Mouse (Mus musculus) yolk sac, embryonic 10.5 days (tissue): ENCODE results near the gene Tuba1b.

Experiments
- DNase-seq: peaks from one replicate; pipeline ENCODE4 v3.0.0-alpha.2; 2017; ENCODE audit warnings: low spot score

The Tuba1b gene

DNA sequence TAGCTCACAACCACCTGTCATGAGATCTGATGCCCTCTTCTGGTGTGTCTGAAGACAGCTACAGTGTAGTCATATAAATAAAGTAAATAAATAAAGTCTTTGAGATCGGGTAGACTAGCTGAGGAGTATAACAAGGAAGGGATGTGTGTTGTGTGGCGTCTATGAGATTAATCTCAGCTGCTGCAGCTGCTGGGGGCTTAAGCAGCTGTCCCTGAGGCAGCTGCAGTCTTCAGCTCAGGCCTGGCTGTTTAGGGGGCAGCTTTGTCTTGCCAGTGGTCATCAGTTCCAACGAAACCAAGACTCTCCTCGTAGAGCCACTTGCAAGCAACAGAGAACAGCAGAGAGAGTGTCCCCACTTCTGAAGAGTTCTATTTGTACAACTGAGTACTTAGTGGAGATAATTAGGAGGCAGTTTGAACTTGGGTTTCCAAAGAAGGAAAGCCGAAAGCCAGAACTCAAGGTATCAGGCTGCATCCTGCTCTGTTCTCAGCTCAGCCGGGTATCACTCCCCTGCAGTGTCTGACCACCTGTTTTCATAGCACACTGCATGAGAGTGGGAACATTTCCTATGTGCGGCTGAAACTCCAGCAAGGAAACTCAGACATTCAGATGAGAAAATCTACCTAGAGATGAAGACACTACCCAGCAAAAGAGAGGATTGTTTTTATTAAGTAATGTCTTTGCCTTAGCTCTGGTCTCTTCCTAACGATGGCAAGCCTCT, 47.5 kb downstream of the Tuba1b start:
- DNase-seq: no peak

DNA sequence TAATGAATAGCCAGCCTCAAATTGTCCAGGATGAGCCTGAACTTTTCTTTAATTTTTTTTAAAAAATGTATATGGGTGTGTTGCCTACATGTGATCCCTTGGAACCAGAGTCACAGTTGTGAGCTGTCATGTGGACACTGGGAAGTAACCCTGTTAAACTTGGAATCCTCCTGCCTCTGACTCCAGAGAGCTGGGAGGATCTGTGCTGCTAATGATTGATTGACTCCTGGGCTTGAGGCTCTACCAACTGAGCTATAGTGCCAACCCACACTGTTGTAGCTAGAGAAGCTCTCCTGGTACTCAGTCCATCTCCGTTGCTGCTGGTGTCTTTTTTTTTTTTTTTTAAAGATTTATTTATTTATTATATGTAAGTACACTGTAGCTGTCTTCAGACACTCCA, 50.3 kb downstream of the Tuba1b start:
- peak; percentile 74 for DNase-seq

DNA sequence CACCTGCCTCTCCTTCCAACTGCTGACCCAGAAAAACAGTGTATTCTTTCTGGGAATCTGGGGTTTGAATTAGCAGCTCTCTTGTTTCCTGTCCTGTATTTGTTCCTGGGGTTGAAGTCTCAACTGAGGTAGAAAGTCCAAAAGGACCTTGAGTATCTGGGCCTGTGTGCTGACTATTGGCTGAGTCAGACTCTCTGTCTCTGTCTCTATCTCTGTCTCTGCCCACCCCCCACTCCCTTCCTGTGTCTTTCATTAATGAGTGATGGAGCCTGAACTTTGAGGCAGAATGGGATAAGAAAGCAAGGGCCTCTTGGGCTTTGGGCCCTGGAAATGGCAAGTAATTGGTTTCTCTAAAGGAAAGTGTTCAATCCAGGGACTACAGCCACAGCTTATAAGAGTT, 50.7 kb downstream of the Tuba1b start:
- DNase-seq: peak; percentile 88

DNA sequence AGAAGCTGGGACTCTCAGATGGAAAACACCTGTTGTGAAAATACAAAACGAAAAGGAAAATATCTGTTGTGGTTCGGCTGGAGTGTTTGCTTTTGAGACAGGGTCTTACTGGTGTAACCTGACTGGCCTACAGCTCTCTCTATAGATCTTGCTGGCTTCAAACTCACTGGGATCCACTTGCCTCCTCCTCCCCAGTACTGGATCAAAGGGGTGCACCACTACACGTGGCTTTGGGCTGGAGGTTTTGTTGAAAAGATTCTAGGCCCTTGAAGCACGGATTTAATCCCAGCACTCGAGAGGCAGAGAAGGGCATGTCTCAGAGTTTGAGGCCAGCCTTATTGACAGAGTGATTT, 52.7 kb downstream of the Tuba1b start:
- no peak for DNase-seq
